In the genomic region with DNA sequence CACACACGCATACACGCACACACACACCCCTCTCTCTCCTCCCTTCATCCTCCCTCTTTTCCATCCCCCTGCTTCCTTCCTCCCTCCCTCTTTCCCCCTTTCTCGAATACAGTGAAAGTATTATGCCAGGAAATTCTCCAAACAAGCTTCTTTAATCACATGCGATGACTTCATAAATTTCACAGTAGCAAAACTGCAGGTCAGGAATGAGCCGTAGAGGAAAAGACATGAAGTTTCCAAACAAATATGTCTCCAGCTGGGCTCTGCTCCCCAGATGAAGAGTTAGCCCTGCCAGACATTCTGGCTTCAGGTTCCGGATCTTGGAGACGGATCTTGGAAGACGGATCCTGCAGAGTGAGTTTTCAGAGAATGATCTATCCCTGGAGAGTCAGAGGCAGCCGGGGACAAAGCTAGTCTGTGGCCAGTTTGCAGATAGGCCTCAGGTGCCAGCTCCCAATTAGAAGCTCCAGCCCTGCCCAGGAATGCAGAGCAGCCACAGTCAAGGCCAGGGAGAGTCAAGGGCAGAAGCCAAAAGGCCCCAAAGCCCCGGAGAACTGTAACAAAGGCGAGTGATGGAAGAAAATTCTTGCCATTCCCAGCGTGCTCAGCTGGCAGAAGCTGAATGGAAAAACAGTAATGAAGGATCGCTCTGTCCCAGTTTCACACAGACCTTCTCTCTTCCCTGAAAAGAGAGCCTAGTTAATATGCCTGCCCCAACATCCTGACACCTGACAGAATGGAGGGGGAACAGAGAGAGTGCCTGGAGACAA, we compare ENCODE assay signal across 9 mouse cellular contexts.
DNase-seq lines count a peak whose midpoint lies in the region; ATAC-seq lines count a peak whose summit lies in the region.
"Had no signal": no experiment of that assay in that cellular context is flagged by ENCODE, and none has a peak within 500 bp of the region (broad histone marks: within the 10 kb centered on the region; RNA-seq: fewer than 3 reads in every experiment).

No protein-coding gene starts in this region.

- WGBS in forebrain, embryonic 11.5 days = 83% methylated on average over 13 of the region's 13 CpGs
- WGBS in heart, embryonic 14.5 days = 41% methylated on average over 13 of the region's 13 CpGs
- 33% methylated on average over 13 of the region's 13 CpGs for WGBS in lung, embryonic 15.5 days

- H3K27ac ChIP-seq in forebrain, embryonic 11.5 days (ENCODE audit: low read depth, low read length) = no peak overlapping the region
- peak overlapping the region; percentile 77 to 94 for H3K27ac ChIP-seq in heart, embryonic 14.5 days (replicated peaks in 1 of 2; ENCODE audit: control insufficient read depth in 1 of 2, insufficient read depth in 1 of 2, low read depth in 2 of 2, low read length in 2 of 2)
- peak overlapping the region; percentile 77 for H3K27ac ChIP-seq in lung, embryonic 15.5 days

- ATAC-seq in forebrain, embryonic 11.5 days (replicated peaks; ENCODE audit: low FRiP score) = no peak
- ATAC-seq in heart, embryonic 14.5 days (ENCODE audit: insufficient number of reproducible peaks, insufficient read depth, low FRiP score, low read depth) = no peak
- peak; percentile 60; the same call in 1 of the 2 replicates for ATAC-seq in lung, embryonic 15.5 days (ENCODE audit: borderline replicate concordance, extremely low read depth, low FRiP score, low TSS enrichment)
- no peak for ATAC-seq in CD4-positive, CD25-positive, alpha-beta regulatory T cell, adult 4 months

- peak; percentile 55 for DNase-seq in urinary bladder, postnatal 14 days (ENCODE audit: low spot score)
- DNase-seq in urinary bladder, adult 2 months (ENCODE audit: low spot score) = no peak
- peak; percentile 53 for DNase-seq in forebrain, embryonic 11.5 days (ENCODE audit: low spot score)
- DNase-seq in kidney, postnatal 10 days = peak; percentile 74
- DNase-seq in skeletal muscle tissue, adult 2 months (ENCODE audit: low read depth, low spot score) = peak; percentile 88

- H3K4me2 ChIP-seq in forebrain, embryonic 11.5 days (ENCODE audit: low read depth, low read length, severe bottlenecking) = no peak overlapping the region
- peak overlapping the region; percentile 16; the same call in 1 of the 2 replicates for H3K4me2 ChIP-seq in heart, embryonic 14.5 days (ENCODE audit: low read length)
- no peak overlapping the region for H3K4me2 ChIP-seq in lung, embryonic 15.5 days

- H3K27me3 ChIP-seq in forebrain, embryonic 11.5 days (ENCODE audit: control insufficient read depth, insufficient read depth, low read length) = no peaks in the 10 kb centered on the region
- no peaks in the 10 kb centered on the region for H3K27me3 ChIP-seq in heart, embryonic 14.5 days (ENCODE audit: control insufficient read depth, insufficient read depth, low read length)
- no peaks in the 10 kb centered on the region for H3K27me3 ChIP-seq in lung, embryonic 15.5 days
- H3K27me3 ChIP-seq: megakaryocyte, embryonic 14.5 days had no signal

- no peaks in the 10 kb centered on the region for H3K36me3 ChIP-seq in forebrain, embryonic 11.5 days (ENCODE audit: control insufficient read depth, insufficient read depth, low read length)
- peaks cover 7% of the 10 kb centered on the region; the same call in 1 of the 2 replicates for H3K36me3 ChIP-seq in heart, embryonic 14.5 days (ENCODE audit: control insufficient read depth, insufficient read depth, low read length)
- no peaks in the 10 kb centered on the region for H3K36me3 ChIP-seq in lung, embryonic 15.5 days

- H3K4me3 ChIP-seq in forebrain, embryonic 11.5 days (ENCODE audit: low read depth, low read length) = no peak overlapping the region
- H3K4me3 ChIP-seq in heart, embryonic 14.5 days (ENCODE audit: control insufficient read depth in 1 of 2, insufficient read depth in 1 of 2, low read depth in 1 of 2, low read length in 2 of 2) = no peak overlapping the region
- H3K4me3 ChIP-seq in lung, embryonic 15.5 days = no peak overlapping the region
- H3K4me3 ChIP-seq: megakaryocyte, embryonic 14.5 days had no signal

- H3K4me1 ChIP-seq in forebrain, embryonic 11.5 days (replicated peaks; ENCODE audit: control insufficient read depth, insufficient read depth, low read length) = no peaks in the 10 kb centered on the region
- H3K4me1 ChIP-seq in heart, embryonic 14.5 days (ENCODE audit: control insufficient read depth in 2 of 2, insufficient read depth in 2 of 2, low read length in 2 of 2) = peaks cover 15 to 18% of the 10 kb centered on the region in 2 experiments
- H3K4me1 ChIP-seq in lung, embryonic 15.5 days = peaks cover 20% of the 10 kb centered on the region

- no peaks in the 10 kb centered on the region for H3K9me3 ChIP-seq in forebrain, embryonic 11.5 days (ENCODE audit: control insufficient read depth, low read length)
- H3K9me3 ChIP-seq in heart, embryonic 14.5 days (ENCODE audit: control insufficient read depth, low read length) = no peaks in the 10 kb centered on the region
- H3K9me3 ChIP-seq in lung, embryonic 15.5 days = no peaks in the 10 kb centered on the region
- H3K9me3 ChIP-seq: megakaryocyte, embryonic 14.5 days had no signal

- no peak overlapping the region for H3K9ac ChIP-seq in forebrain, embryonic 11.5 days (ENCODE audit: low read length)
- H3K9ac ChIP-seq in heart, embryonic 14.5 days (ENCODE audit: low read length) = peak overlapping the region; percentile 43; the same call in 1 of the 2 replicates
- no peak overlapping the region for H3K9ac ChIP-seq in lung, embryonic 15.5 days
